Mouse (Mus musculus): ENCODE measurements around the gene Vegfa. TPM values are rescaled to one million over a fixed set of nuclear protein-coding genes. Genes with fewer than 3 reads are reported as not detected.

Gene Vegfa
- total RNA-seq, 1 experiment from 2014 or later: 53.8 TPM

- ATAC-seq (replicated peaks in 1 of 2; ENCODE audit: insufficient read depth in 1 of 2, low FRiP score in 2 of 2, low TSS enrichment in 1 of 2, low read depth in 1 of 2, poor library complexity in 2 of 2, severe bottlenecking in 2 of 2): peak in 1 of 2 experiments; percentile 18; a peak in 1 of 4 replicates
Measured at GRCm38 (mm10) chr17:46030731-46031620, 1.2 kb downstream of the Vegfa start.

- ATAC-seq (replicated peaks in 1 of 2; ENCODE audit: insufficient read depth in 1 of 2, low FRiP score in 2 of 2, low TSS enrichment in 1 of 2, low read depth in 1 of 2, poor library complexity in 2 of 2, severe bottlenecking in 2 of 2): no peak
Measured at GRCm38 (mm10) chr17:46030323-46030730, 1.8 kb downstream of the Vegfa start.

- ATAC-seq (replicated peaks in 1 of 2; ENCODE audit: insufficient read depth in 1 of 2, low FRiP score in 2 of 2, low TSS enrichment in 1 of 2, low read depth in 1 of 2, poor library complexity in 2 of 2, severe bottlenecking in 2 of 2): no peak
Measured at GRCm38 (mm10) chr17:46029554-46030207, 2.5 kb downstream of the Vegfa start.

GRCm38 (mm10) chr17:46029052-46029553 lies 3.1 kb downstream of the Vegfa start:
- ATAC-seq (replicated peaks in 1 of 2; ENCODE audit: insufficient read depth in 1 of 2, low FRiP score in 2 of 2, low TSS enrichment in 1 of 2, low read depth in 1 of 2, poor library complexity in 2 of 2, severe bottlenecking in 2 of 2): no peak

- ATAC-seq (replicated peaks in 1 of 2; ENCODE audit: insufficient read depth in 1 of 2, low FRiP score in 2 of 2, low TSS enrichment in 1 of 2, low read depth in 1 of 2, poor library complexity in 2 of 2, severe bottlenecking in 2 of 2): no peak
Measured at GRCm38 (mm10) chr17:46028210-46029051, 3.7 kb downstream of the Vegfa start.

- ATAC-seq (replicated peaks in 1 of 2; ENCODE audit: insufficient read depth in 1 of 2, low FRiP score in 2 of 2, low TSS enrichment in 1 of 2, low read depth in 1 of 2, poor library complexity in 2 of 2, severe bottlenecking in 2 of 2): peak in 1 of 2 experiments; percentile 29; a peak in 2 of 4 replicates
Measured at GRCm38 (mm10) chr17:46027066-46027917, 4.9 kb downstream of the Vegfa start.

GRCm38 (mm10) chr17:46025927-46026668 lies 6.1 kb downstream of the Vegfa start:
- ATAC-seq (replicated peaks in 1 of 2; ENCODE audit: insufficient read depth in 1 of 2, low FRiP score in 2 of 2, low TSS enrichment in 1 of 2, low read depth in 1 of 2, poor library complexity in 2 of 2, severe bottlenecking in 2 of 2): no peak

- ATAC-seq (replicated peaks in 1 of 2; ENCODE audit: insufficient read depth in 1 of 2, low FRiP score in 2 of 2, low TSS enrichment in 1 of 2, low read depth in 1 of 2, poor library complexity in 2 of 2, severe bottlenecking in 2 of 2): no peak
Measured at GRCm38 (mm10) chr17:46025207-46025606, 7.0 kb downstream of the Vegfa start.

- ATAC-seq (replicated peaks in 1 of 2; ENCODE audit: insufficient read depth in 1 of 2, low FRiP score in 2 of 2, low TSS enrichment in 1 of 2, low read depth in 1 of 2, poor library complexity in 2 of 2, severe bottlenecking in 2 of 2): no peak
Measured at GRCm38 (mm10) chr17:46024192-46024591, 8.0 kb downstream of the Vegfa start.

- ATAC-seq (replicated peaks in 1 of 2; ENCODE audit: insufficient read depth in 1 of 2, low FRiP score in 2 of 2, low TSS enrichment in 1 of 2, low read depth in 1 of 2, poor library complexity in 2 of 2, severe bottlenecking in 2 of 2): no peak
Measured at GRCm38 (mm10) chr17:46023572-46023971, 8.6 kb downstream of the Vegfa start.

- ATAC-seq (replicated peaks in 1 of 2; ENCODE audit: insufficient read depth in 1 of 2, low FRiP score in 2 of 2, low TSS enrichment in 1 of 2, low read depth in 1 of 2, poor library complexity in 2 of 2, severe bottlenecking in 2 of 2): no peak
Measured at GRCm38 (mm10) chr17:46022934-46023333, 9.2 kb downstream of the Vegfa start.

- peak in 1 of 2 experiments; percentile 25; a peak in 1 of 4 replicates for ATAC-seq (replicated peaks in 1 of 2; ENCODE audit: insufficient read depth in 1 of 2, low FRiP score in 2 of 2, low TSS enrichment in 1 of 2, low read depth in 1 of 2, poor library complexity in 2 of 2, severe bottlenecking in 2 of 2)
Measured at GRCm38 (mm10) chr17:46022427-46022826, 9.7 kb downstream of the Vegfa start.

GRCm38 (mm10) chr17:46021760-46022159 lies 10.4 kb downstream of the Vegfa start:
- ATAC-seq (replicated peaks in 1 of 2; ENCODE audit: insufficient read depth in 1 of 2, low FRiP score in 2 of 2, low TSS enrichment in 1 of 2, low read depth in 1 of 2, poor library complexity in 2 of 2, severe bottlenecking in 2 of 2): no peak

GRCm38 (mm10) chr17:46021173-46021572 lies 11.0 kb downstream of the Vegfa start:
- no peak for ATAC-seq (replicated peaks in 1 of 2; ENCODE audit: insufficient read depth in 1 of 2, low FRiP score in 2 of 2, low TSS enrichment in 1 of 2, low read depth in 1 of 2, poor library complexity in 2 of 2, severe bottlenecking in 2 of 2)

GRCm38 (mm10) chr17:46020579-46020978 lies 11.6 kb downstream of the Vegfa start:
- no peak for ATAC-seq (replicated peaks in 1 of 2; ENCODE audit: insufficient read depth in 1 of 2, low FRiP score in 2 of 2, low TSS enrichment in 1 of 2, low read depth in 1 of 2, poor library complexity in 2 of 2, severe bottlenecking in 2 of 2)

GRCm38 (mm10) chr17:46018736-46019004 lies 13.5 kb downstream of the Vegfa start:
- ATAC-seq (replicated peaks in 1 of 2; ENCODE audit: insufficient read depth in 1 of 2, low FRiP score in 2 of 2, low TSS enrichment in 1 of 2, low read depth in 1 of 2, poor library complexity in 2 of 2, severe bottlenecking in 2 of 2): no peak
